Mouse (Mus musculus) cerebellum, adult 2 months (tissue): ENCODE measurements around the gene Rps15a. TPM values are rescaled to one million over a fixed set of nuclear protein-coding genes. Genes with fewer than 3 reads are reported as not detected.

Experiments used
- DNase-seq, 2 experiments: peaks; one replicate each; pipeline ENCODE4 v3.0.0; 2021
- H3K27ac ChIP-seq: fragments of 200-500 bp; 2 replicates; pipeline ENCODE4 v1.5.1; 2012; ENCODE audit warnings: low read length, control low read depth, inconsistent platforms; ENCODE audit not compliant: insufficient read depth
- H3K27me3 ChIP-seq: fragments of 200-500 bp; 2 replicates; pipeline ENCODE4 v1.6.1; 2012; ENCODE audit warnings: inconsistent platforms, mild to moderate bottlenecking, low read length, moderate library complexity; ENCODE audit not compliant: control insufficient read depth, insufficient read depth
- H3K4me1 ChIP-seq: fragments of 200-500 bp; 2 replicates; pipeline ENCODE4 v1.6.1; 2011; ENCODE audit warnings: low read length; ENCODE audit not compliant: control insufficient read depth, insufficient read depth
- H3K4me3 ChIP-seq: fragments of 200-500 bp; replicated peaks from 2 replicates; pipeline ENCODE3; 2011; ENCODE audit warnings: mild to moderate bottlenecking, low read depth, low read length, control low read depth; ENCODE audit not compliant: insufficient read depth
- CTCF ChIP-seq: fragments of 200-500 bp; IDR thresholded peaks from 2 replicates; pipeline ENCODE4 v1.5.1; 2011; ENCODE audit warnings: low read depth, mild to moderate bottlenecking, control low read depth, low read length, moderate library complexity, borderline replicate concordance; ENCODE audit not compliant: insufficient read depth
- POLR2A ChIP-seq: fragments of 200-500 bp; IDR thresholded peaks from 2 replicates; pipeline ENCODE4 v1.6.1; 2011; ENCODE audit warnings: low read length, control low read depth, borderline replicate concordance; ENCODE audit not compliant: insufficient read depth
- WGBS: fragments of 180-500 bp; shearing (Covaris S2); methylation state at CpG from one replicate; pipeline ENCODE4 v1.1.7; 2018; 5-methylcytosine and 5-hydroxymethylcytosine counted together
- polyA plus RNA-seq: library from polyadenylated mRNA; depleted of rRNA; stranded (reverse); fragments of >200 nt; gene quantifications from 2 replicates; pipeline ENCODE4 v1.2.3, GENCODE M21; 2012

The Rps15a gene
- polyA plus RNA-seq, 1 experiment = 1,186 TPM

DNA sequence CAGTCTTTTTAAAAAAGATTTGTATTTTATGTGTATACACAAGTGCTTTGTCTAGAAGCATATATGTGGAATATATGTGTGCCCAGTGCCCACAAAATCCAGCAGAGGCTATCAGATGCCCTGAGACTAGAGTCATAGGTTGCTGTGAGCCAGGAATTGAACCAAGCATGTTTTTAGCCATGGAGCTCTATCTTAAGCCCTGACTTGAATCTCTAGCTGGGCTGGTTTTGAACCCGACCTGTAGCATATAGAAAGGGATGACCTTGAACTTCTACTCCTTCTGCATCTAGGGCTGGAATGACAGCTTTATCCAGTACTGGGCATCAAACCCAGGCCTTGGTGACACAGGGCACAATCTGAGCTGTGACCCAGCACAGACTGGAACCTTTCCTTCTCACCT, 4.7 kb upstream of the Rps15a start:
- no peak for DNase-seq
- Histone ChIP-seq H3K27me3 (no peaks in the 10 kb centered on the region; the same call in 1 of the 2 replicates), H3K4me3 (no peak overlapping the region), H3K27ac (no peak overlapping the region), H3K4me1 (peaks cover 3% of the 10 kb centered on the region)
- WGBS = 82% methylated on average over 1 of the region's 1 CpGs
- TF ChIP-seq CTCF (no peak), POLR2A (no peak)

DNA sequence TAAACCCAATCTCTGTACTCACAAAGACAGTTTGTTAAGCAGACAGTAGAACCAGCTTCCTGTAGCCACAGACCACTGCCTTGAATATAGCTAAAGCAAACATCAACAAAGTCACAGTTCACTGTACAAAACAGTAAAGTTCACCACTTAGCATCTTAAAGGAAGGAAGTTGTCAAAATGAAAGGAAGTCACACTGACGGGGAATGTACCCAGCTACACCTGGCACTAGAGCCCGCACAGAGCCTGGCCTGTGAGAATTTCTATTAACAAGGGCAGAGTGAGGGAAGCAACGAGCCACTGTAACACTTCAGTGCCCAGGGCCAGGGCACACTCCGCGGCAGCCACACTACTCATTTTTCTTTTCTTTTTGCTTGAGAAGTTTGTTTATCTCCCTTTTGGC, 4.0 kb upstream of the Rps15a start:
- no peak overlapping the region for H3K4me3 ChIP-seq
- TF ChIP-seq CTCF (no peak), POLR2A (no peak)
- peaks cover 3% of the 10 kb centered on the region for H3K4me1 ChIP-seq
- no peak for DNase-seq
- 82% methylated on average over 5 of the region's 5 CpGs for WGBS
- no peaks in the 10 kb centered on the region; the same call in 1 of the 2 replicates for H3K27me3 ChIP-seq
- no peak overlapping the region for H3K27ac ChIP-seq

DNA sequence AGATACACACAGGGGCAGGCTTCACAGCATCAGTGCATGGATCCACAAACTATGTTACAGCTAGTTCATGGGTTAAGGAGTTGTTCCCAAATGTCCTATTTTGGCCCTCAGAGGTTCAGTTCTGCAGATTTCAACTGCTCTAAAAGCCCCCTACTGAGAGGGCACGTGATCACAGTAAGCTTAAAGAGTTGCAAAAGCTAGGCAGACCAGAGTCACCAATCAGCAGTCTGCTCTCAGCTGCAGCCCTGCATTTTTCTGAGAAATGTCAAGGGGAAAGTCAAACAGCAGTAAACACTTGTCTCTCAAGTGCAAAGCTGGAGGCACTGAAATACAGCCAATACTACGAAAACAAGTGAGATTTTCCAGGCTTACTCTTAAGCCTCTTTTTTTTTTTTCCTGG, 3.2 kb upstream of the Rps15a start:
- Histone ChIP-seq H3K27ac (no peak overlapping the region), H3K4me3 (no peak overlapping the region), H3K27me3 (no peaks in the 10 kb centered on the region; the same call in 1 of the 2 replicates), H3K4me1 (peaks cover 7% of the 10 kb centered on the region)
- no peak for DNase-seq
- WGBS = 48% methylated on average over 2 of the region's 2 CpGs
- no peak for TF ChIP-seq POLR2A
- TF ChIP-seq CTCF = no peak

DNA sequence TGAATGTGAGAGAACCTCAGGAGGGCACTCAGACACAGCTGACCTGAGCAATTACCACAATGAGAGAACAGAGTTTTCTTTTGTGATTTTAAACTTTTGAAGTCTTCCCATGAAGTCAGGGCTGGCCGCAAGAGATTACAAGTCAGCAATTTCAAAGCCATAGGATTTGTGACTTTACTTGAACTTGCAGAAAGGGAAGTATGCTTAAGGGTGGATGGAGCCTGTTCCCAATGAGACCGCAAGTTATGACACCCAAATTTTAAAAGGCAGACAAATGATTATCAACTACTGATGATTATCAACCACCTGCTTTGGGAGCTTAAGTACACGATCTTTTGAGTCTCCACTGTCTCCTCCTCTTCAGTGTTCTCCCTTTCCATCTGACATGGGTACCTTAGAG, 2.4 kb upstream of the Rps15a start:
- H3K27me3 ChIP-seq = no peaks in the 10 kb centered on the region; the same call in 1 of the 2 replicates
- peaks cover 4% of the 10 kb centered on the region for H3K4me1 ChIP-seq
- H3K4me3 ChIP-seq = no peak overlapping the region
- no peak for DNase-seq
- no peak for TF ChIP-seq CTCF
- no peak for TF ChIP-seq POLR2A
- 78% methylated on average over 3 of the region's 3 CpGs for WGBS
- H3K27ac ChIP-seq = no peak overlapping the region

DNA sequence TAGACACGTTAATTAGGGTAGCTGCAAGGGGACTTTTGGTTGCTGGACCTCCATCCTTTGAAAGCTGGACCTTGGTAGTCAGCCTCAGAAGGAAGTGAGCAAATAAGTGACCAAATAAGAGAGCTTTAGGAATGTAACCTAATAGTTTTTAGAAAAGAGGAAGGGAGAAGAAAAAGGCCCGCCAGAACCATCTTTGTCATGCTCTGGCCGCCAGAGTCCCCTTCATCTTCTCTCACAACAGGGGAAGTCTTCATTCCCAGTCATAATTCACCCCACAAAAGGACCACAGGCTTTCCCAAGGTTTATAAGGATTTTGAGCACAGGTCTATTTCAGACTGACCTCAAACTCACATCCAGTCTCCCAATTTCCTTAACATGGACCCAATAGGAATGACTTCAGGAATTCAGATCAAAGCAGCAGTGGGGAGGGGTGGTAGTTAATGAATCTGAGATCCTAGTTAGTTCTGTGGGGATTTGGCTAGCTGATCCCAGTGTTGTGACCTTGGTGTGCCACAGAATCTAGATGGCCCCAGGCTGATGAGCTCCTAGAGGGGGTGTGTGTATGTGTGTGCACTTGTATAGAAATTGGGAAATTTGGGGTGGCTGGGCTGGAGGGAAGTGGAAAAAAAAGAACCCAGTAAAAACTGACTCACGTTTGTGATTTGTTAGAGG, 1.7 kb upstream of the Rps15a start:
- Histone ChIP-seq H3K27ac (no peak overlapping the region), H3K4me1 (peaks cover 4% of the 10 kb centered on the region; the same call in 1 of the 2 replicates), H3K27me3 (no peaks in the 10 kb centered on the region), H3K4me3 (no peak overlapping the region)
- DNase-seq = no peak
- 66% methylated on average over 4 of the region's 4 CpGs for WGBS
- TF ChIP-seq CTCF = no peak

DNA sequence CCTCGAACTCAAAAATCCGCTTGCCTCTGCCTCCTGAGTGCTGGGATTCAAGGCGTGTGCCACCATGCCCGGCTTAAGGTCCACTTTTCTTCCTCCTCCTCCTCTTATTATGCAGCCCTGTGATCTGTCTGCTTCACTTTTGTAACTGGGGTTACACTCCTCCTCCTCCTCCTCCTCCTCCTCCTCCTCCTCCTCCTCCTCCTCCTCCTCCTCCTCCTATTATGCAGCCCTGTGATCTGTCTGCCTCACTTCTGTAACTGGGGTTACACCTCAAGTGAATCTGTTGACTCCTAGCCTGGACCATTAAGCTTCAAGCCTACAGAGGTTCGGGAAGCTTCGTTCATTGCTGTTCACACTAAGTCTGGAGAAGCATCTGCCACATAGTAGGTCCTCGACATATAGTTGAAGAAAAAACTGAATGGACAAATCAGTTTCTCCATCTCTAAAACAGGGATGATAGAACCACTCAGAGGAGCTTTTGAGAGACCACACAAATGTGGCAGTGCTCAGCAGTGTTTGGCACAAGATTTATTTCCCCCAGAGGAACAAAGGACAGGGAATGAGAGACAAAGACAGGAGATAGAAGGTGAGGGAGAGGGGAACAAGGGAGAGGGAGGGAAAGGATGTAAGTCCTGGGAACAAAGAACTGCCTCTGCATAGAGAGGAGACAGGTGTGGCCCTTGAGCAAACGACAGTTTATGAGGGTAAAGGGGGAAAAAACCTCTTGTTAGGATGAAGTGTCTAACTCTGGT, 975 bp upstream of the Rps15a start:
- TF ChIP-seq CTCF (no peak), POLR2A (no peak)
- Histone ChIP-seq H3K27me3 (no peaks in the 10 kb centered on the region), H3K4me1 (peaks cover 4% of the 10 kb centered on the region; the same call in 1 of the 2 replicates), H3K27ac (no peak overlapping the region), H3K4me3 (no peak overlapping the region)
- WGBS = 14% methylated on average over 8 of the region's 8 CpGs
- DNase-seq = no peak

DNA sequence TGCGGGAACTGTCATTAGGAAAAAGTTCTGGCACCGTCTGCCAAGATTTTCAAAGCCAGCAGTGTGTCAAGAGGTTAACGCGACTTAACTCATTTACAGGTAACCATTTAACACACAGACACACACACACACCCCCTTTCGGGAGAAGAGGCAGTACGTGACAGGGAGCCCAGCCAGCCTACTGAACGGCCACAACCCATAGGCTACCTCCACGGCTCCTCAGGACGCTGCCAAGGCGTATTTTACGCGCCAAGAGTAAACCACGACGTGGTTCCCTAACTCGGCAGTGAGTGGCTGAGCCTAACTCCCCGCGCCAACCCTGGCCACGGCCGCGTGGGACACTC, 483 bp downstream of the Rps15a start:
- under 1% methylated on average over 20 of the region's 20 CpGs for WGBS
- H3K27me3 ChIP-seq = no peaks in the 10 kb centered on the region
- no peak for DNase-seq
- TF ChIP-seq CTCF (no peak), POLR2A (no peak)
- peaks cover 7% of the 10 kb centered on the region for H3K4me1 ChIP-seq
- H3K4me3 ChIP-seq = peak overlapping the region; percentile 87
- no peak overlapping the region for H3K27ac ChIP-seq
